Mouse (Mus musculus): ENCODE data around the gene Ipo9.

DNA sequence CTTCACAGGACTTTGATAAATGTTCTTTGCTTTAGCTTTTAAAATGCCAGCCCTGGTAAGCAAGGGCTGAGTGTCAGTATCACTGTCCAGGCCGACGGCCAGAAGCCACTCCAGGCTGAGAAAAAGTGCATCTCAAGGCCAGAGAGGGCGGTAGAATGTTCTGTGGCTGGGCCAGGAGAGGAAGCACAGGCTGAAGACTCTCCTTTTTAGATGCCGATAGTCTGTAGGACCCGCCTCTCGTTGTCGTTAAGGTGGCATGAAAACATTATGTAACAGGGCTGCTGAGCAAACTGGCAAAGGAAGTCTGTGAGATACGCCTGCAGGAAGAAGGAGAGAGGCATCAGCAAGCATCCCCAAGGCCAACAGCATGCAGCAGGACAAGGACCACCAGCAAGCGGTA, 45.1 kb downstream of the Ipo9 start:
- no peak for TF ChIP-seq POLR2A (IDR thresholded peaks at IDR 0.05; ENCODE audit: low read depth, low read length)
- no peak for TF ChIP-seq CTCF (IDR thresholded peaks at IDR 0.05; ENCODE audit: extremely low read depth, insufficient read depth, insufficient read length, insufficient replicate concordance)
